Mouse (Mus musculus) thymus, adult 2 months (tissue): ENCODE measurements around the gene Clstn1.
"Not testable (repeated sequence)": the region's sequence is repeated elsewhere in the genome, so short reads cannot be mapped to it uniquely, and the experiment has no call there.

Experiments
- CTCF ChIP-seq: fragments of 200-500 bp; IDR thresholded peaks from 2 replicates; pipeline ENCODE4 v1.5.1; 2012; ENCODE audit warnings: mild to moderate bottlenecking, control low read depth, low read length, moderate library complexity, borderline replicate concordance; ENCODE audit not compliant: control insufficient read depth, poor library complexity, insufficient read depth; ENCODE audit errors: extremely low read depth
- POLR2A ChIP-seq: fragments of 200-500 bp; IDR thresholded peaks from 2 replicates; pipeline ENCODE4 v1.6.1; 2012; ENCODE audit warnings: mild to moderate bottlenecking, low read length, control low read depth, moderate library complexity; ENCODE audit not compliant: control insufficient read depth, poor library complexity, insufficient read depth; ENCODE audit errors: extremely low read depth

DNA sequence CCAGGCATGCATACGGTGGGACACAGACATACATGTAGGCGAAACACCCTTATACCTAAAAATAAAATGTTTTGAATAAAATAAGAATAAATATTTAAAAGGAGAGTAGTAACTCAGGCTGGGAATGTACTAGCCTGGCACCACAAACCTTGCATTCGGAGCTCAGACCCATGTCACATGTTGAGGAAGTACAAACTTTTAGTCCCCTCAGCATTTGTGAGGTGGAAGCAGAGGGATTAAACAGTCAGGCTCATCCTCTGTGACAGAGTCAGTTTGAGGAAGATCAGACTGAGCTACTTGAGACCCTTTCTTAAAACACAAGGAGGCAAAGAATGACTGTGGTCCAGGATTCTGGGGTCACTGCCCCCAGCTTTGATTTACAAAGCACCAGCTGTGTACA is 30.7 kb downstream of the Clstn1 start:
- TF ChIP-seq CTCF, POLR2A: not testable (repeated sequence)
